In the genomic region with DNA sequence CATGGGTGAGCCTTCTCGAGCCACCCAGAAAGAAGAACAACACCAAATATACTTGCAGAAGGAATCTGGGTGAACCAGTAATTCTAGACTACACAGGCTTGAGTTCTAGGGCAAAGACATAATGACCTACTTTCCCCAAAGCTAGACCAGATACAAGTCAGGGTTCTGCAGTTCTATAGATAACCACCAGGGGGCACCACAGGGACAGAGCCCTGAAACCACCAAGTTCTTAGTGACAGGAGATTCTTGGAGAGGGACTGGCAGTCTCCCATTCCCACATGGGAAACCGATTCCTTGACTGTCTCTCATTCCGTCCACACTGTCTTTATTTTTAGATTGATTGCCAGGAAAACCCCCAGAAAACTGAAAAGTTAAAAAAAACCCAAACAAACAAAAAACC, we compare ENCODE assay signal across 9 mouse cellular contexts. TPM values are rescaled to one million over a fixed set of nuclear protein-coding genes. Genes with fewer than 3 reads are reported as not detected.
DNase-seq lines count a peak whose midpoint lies in the region; ATAC-seq and TF ChIP-seq lines count a peak whose summit lies in the region.
"Had no signal": no experiment of that assay in that cellular context is flagged by ENCODE, and none has a peak within 500 bp of the region (broad histone marks: within the 10 kb centered on the region; RNA-seq: fewer than 3 reads in every experiment).

No protein-coding gene starts in this region.

- TF ChIP-seq CTCF in bone marrow macrophage, adult 2 months (IDR thresholded peaks at IDR 0.05; ENCODE audit: low read depth, low read length), result peak; percentile 54
- TF ChIP-seq CTCF in midbrain, postnatal 0 days (IDR thresholded peaks at IDR 0.05), result peak; percentile 94

- DNase-seq in heart, adult 18-20 months, result peak; percentile 81 to 93
- peak; percentile 86 to 87 for DNase-seq in heart, postnatal 36 days
- peak; percentile 82 for DNase-seq in left cerebral cortex, adult 11 months (ENCODE audit: low spot score)
- peak; percentile 89 for DNase-seq in midbrain, postnatal 0 days (ENCODE audit: low spot score)
- peak; percentile 63 to 76 for DNase-seq in spleen, postnatal 36 days (ENCODE audit: low spot score in 2 of 2)

- H3K4me2 ChIP-seq in heart, embryonic 12.5 days, result no peak overlapping the region
- H3K4me2 ChIP-seq in midbrain, postnatal 0 days (ENCODE audit: low read depth, low read length, poor library complexity, severe bottlenecking), result no peak overlapping the region
- H3K4me2 ChIP-seq: neural tube, embryonic 12.5 days had no signal

- peaks cover 25% of the 10 kb centered on the region; the same call in 1 of the 2 replicates for H3K36me3 ChIP-seq in heart, embryonic 12.5 days
- H3K36me3 ChIP-seq in midbrain, postnatal 0 days (ENCODE audit: insufficient read depth, low read length), result peaks cover 10% of the 10 kb centered on the region; the same call in 1 of the 2 replicates

- no peaks in the 10 kb centered on the region for H3K9me3 ChIP-seq in heart, embryonic 12.5 days (replicated peaks)
- H3K9me3 ChIP-seq in midbrain, postnatal 0 days (ENCODE audit: low read length), result no peaks in the 10 kb centered on the region
- H3K9me3 ChIP-seq: neural tube, embryonic 12.5 days had no signal

- H3K4me3 ChIP-seq in heart, embryonic 12.5 days, result no peak overlapping the region
- H3K4me3 ChIP-seq in bone marrow macrophage, adult 2 months (ENCODE audit: insufficient read depth, low read length), result no peak overlapping the region
- H3K4me3 ChIP-seq in midbrain, postnatal 0 days (ENCODE audit: low read depth, low read length), result no peak overlapping the region
- H3K4me3 ChIP-seq: neural tube, embryonic 12.5 days had no signal

- no peaks in the 10 kb centered on the region for H3K27me3 ChIP-seq in heart, embryonic 12.5 days (replicated peaks)
- no peaks in the 10 kb centered on the region for H3K27me3 ChIP-seq in midbrain, postnatal 0 days (ENCODE audit: insufficient read depth, low read length)
- H3K27me3 ChIP-seq: neural tube, embryonic 12.5 days had no signal

- ATAC-seq in heart, embryonic 12.5 days (ENCODE audit: insufficient number of reproducible peaks, low FRiP score), result no peak
- ATAC-seq in erythroblast, adult 5-6 weeks (replicated peaks; ENCODE audit: low FRiP score, poor library complexity, severe bottlenecking), result peak; percentile 68; the same call in 1 of the 2 replicates
- no peak for ATAC-seq in midbrain, postnatal 0 days (ENCODE audit: low FRiP score)

- 11% methylated on average over 3 of the region's 3 CpGs for WGBS in heart, embryonic 12.5 days
- 21% methylated on average over 3 of the region's 3 CpGs for WGBS in midbrain, postnatal 0 days

- no peak overlapping the region for H3K27ac ChIP-seq in heart, embryonic 12.5 days (ENCODE audit: poor library complexity, severe bottlenecking)
- no peak overlapping the region for H3K27ac ChIP-seq in bone marrow macrophage, adult 2 months (ENCODE audit: insufficient read depth, low read depth, low read length)
- no peak overlapping the region for H3K27ac ChIP-seq in midbrain, postnatal 0 days (ENCODE audit: low read depth, low read length)
- H3K27ac ChIP-seq: neural tube, embryonic 12.5 days had no signal

- TF ChIP-seq POLR2A in bone marrow macrophage, adult 2 months (IDR thresholded peaks at IDR 0.05; ENCODE audit: borderline replicate concordance, low read depth, low read length), result no peak

- H3K4me1 ChIP-seq in heart, embryonic 12.5 days (replicated peaks), result peaks cover 29% of the 10 kb centered on the region
- H3K4me1 ChIP-seq in bone marrow macrophage, adult 2 months (ENCODE audit: control insufficient read depth, insufficient read depth, low read length), result peaks cover 14% of the 10 kb centered on the region
- no peaks in the 10 kb centered on the region for H3K4me1 ChIP-seq in midbrain, postnatal 0 days (ENCODE audit: insufficient read depth, low read length)
- H3K4me1 ChIP-seq: neural tube, embryonic 12.5 days had no signal

- intact Hi-C loops in heart, postnatal 36 days (cut with DNase I), result loop anchor here (1.0 to 2.0 kb wide), 3 partner anchors 54 to 147 kb away; no protein-coding TSS in a partner anchor

- no peak overlapping the region for H3K9ac ChIP-seq in heart, embryonic 12.5 days
- H3K9ac ChIP-seq in midbrain, postnatal 0 days (replicated peaks; ENCODE audit: low read length, poor library complexity, severe bottlenecking), result no peak overlapping the region
- H3K9ac ChIP-seq: neural tube, embryonic 12.5 days had no signal

RNA-seq across cellular contexts. Expression of a gene that starts 40.2 kb away (rescaled TPM):
- total RNA-seq in heart, adult 18-20 months (2021), result under 1 TPM in 1 of 2 experiments, not detected in 1; 0.21 TPM
- 0.17 and 0.18 TPM in 2 replicates for polyA plus RNA-seq in heart, embryonic 12.5 days (2016; fragmentation: Nextera tagmentation; extraction: Ambion mirVana)
- not detected in 2 replicates for polyA plus RNA-seq in bone marrow macrophage, adult 2 months (2012; ENCODE audit: insufficient read depth, insufficient read length, missing spikeins)
- total RNA-seq in erythroblast, adult 5-6 weeks (2015; ENCODE audit: low replicate concordance), result not detected in 2 replicates
- total RNA-seq in erythroblast, adult 5-6 weeks (2017; ENCODE audit: low replicate concordance), result not detected in 2 replicates
- not detected for total RNA-seq in heart, postnatal 36 days (2021)
- 0.05 TPM in 1 of 2 replicates, not detected in the other for total RNA-seq in midbrain, postnatal 0 days (2014; rRNA removed)
- 0.28 and 0.37 TPM in 2 replicates for polyA plus RNA-seq in midbrain, postnatal 0 days (2015; fragmentation: Nextera tagmentation; extraction: Ambion mirVana)
- polyA plus RNA-seq: neural tube, embryonic 12.5 days had no signal
